Mouse (Mus musculus): ENCODE measurements around the gene Rad51.

GRCm38 (mm10) chr2:119086156-119086555 lies 26.4 kb upstream of the Rad51 start:
- no peak for TF ChIP-seq POLR2A (IDR thresholded peaks at IDR 0.05; ENCODE audit: control insufficient read depth, extremely low read depth, insufficient read depth, low read length, poor library complexity)
- TF ChIP-seq CTCF (IDR thresholded peaks at IDR 0.05; ENCODE audit: borderline replicate concordance, control insufficient read depth, extremely low read depth, insufficient read depth, low read length, poor library complexity) = no peak

All from thymus, adult 2 months (tissue).